Mouse (Mus musculus) MEL (cell line): Measurements from ENCODE around the gene Lrrc59.

Experiments
- CHD2 ChIP-seq: IDR thresholded peaks from 2 replicates; pipeline ENCODE4 v1.6.1; 2011; ENCODE audit warnings: low read length, improper control_type of control experiment
- CTCF ChIP-seq, 3 experiments: IDR thresholded peaks in 2 of 3; conservative IDR thresholded peaks in 1 of 3; 2 replicates each; pipeline ENCODE4 v1.5.1; 2011 to 2012; ENCODE audit warnings: low read length in 3 of 3, low read depth in 2 of 3, mild to moderate bottlenecking in 2 of 3, improper control_type of control experiment in 1 of 3, inconsistent platforms in 1 of 3, mixed read lengths in 1 of 3, moderate library complexity in 1 of 3; ENCODE audit not compliant: control insufficient read depth in 1 of 3, insufficient read depth in 1 of 3, poor library complexity in 1 of 3, severe bottlenecking in 1 of 3
- MAFK ChIP-seq: IDR thresholded peaks from 2 replicates; pipeline ENCODE4 v1.6.1; 2011; ENCODE audit warnings: low read depth, mild to moderate bottlenecking, low read length, improper control_type of control experiment, borderline replicate concordance
- MAX ChIP-seq: IDR thresholded peaks from 2 replicates; pipeline ENCODE4 v1.6.1; 2011; ENCODE audit warnings: low read length, improper control_type of control experiment
- MXI1 ChIP-seq: IDR thresholded peaks from 2 replicates; pipeline ENCODE4 v1.6.1; 2011; ENCODE audit warnings: mild to moderate bottlenecking, low read depth, low read length, improper control_type of control experiment
- POLR2A ChIP-seq, 2 experiments: IDR thresholded peaks; 2 replicates each; pipeline ENCODE4 v1.6.1; 2011 to 2012; ENCODE audit warnings: low read length in 2 of 2, mild to moderate bottlenecking in 2 of 2, control low read depth in 1 of 2, improper control_type of control experiment in 1 of 2, low read depth in 1 of 2, moderate library complexity in 1 of 2; ENCODE audit not compliant: control insufficient read depth in 1 of 2, insufficient read depth in 1 of 2, poor library complexity in 1 of 2
- TBP ChIP-seq: IDR thresholded peaks from 2 replicates; pipeline ENCODE4 v1.8.0; 2011; ENCODE audit warnings: low read depth, low read length, improper control_type of control experiment
- ZKSCAN1 ChIP-seq: IDR thresholded peaks from 2 replicates; pipeline ENCODE4 v1.6.1; 2012; ENCODE audit warnings: low read depth, mild to moderate bottlenecking, inconsistent platforms, low read length, improper control_type of control experiment, moderate library complexity

DNA sequence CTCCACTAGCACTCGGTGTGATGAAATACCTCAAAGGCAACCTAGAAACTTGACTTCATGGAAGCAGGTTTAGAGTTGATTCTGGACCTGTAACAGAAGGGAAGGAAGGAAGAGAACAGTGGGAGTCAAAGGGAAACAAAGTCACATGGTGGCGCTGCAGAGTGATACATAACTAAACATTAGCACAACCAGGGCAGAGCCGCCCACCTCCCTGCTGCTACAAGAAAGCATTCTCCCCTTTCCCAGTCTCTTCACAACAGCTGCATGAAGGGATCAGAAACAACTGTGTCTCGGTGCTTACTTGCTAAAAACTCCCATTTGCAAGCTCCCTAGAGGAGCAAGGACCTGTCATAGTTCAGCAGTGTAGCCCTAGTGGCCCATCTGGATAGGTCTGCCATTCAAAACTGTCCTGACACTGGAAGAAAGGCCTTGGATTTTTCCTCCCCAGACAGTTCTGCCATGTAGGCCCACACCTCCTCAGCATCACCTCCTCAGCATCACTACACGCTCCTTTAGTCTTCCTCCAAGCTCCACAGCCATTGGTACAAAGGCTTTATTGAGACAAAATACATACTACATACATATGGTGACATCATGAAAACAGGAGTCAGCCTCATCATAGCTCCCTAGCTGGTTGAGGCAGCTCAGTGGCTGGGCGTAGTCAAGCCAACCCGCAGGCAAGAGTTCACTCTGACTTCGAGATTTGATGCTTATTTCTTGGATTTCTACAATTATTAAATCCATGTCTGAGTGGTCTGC, 15.1 kb downstream of the Lrrc59 start:
- no peak; a peak in 1 of 6 replicates for TF ChIP-seq CTCF (IDR thresholded peaks at IDR 0.05 in 2 of 3, conservative IDR thresholded peaks at IDR 0.05 in 1 of 3; ENCODE audit: control insufficient read depth in 1 of 3, insufficient read depth in 1 of 3, low read depth in 2 of 3, low read length in 3 of 3, poor library complexity in 1 of 3, severe bottlenecking in 1 of 3)
- no peak for TF ChIP-seq ZKSCAN1
- TF ChIP-seq TBP: no peak
- TF ChIP-seq MAX: no peak
- TF ChIP-seq POLR2A (IDR thresholded peaks at IDR 0.05; ENCODE audit: control insufficient read depth in 1 of 2, insufficient read depth in 1 of 2, low read depth in 1 of 2, low read length in 2 of 2, poor library complexity in 1 of 2): peak in 1 of 2 experiments; percentile 53; a peak in 2 of 4 replicates
- no peak for TF ChIP-seq MXI1
- TF ChIP-seq MAFK: no peak
- TF ChIP-seq CHD2: peak; percentile 35; the same call in 1 of the 2 replicates
